Mouse (Mus musculus): ENCODE results near the gene Efemp1.

DNA sequence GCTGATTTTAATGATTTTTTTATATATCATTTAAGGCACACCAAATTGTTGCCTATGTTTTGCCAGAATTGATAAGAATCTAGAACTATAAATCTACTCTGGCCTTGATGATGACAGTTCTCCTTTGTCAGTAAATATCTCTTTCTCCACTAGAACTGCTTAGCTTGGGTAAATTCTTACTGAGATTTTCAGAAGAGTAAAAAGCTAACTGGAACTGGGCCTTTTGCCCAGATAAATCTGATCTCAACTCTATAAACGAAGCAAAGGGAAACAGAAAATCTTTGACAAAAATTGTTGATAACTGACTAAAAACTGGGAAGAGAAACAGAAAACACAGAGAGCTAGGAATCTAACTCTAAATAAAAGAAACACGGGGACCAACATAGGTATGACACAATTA, 51.6 kb downstream of the Efemp1 start:
- TF ChIP-seq GATA1 (IDR thresholded peaks at IDR 0.05; ENCODE audit: borderline replicate concordance, low read length) (no peak), FLI1 (IDR thresholded peaks at IDR 0.05; ENCODE audit: low read length) (no peak)
